Mouse (Mus musculus) brain, embryonic 14.5 days (tissue): ENCODE results near the gene Zfp867. TPM values are rescaled to one million over a fixed set of nuclear protein-coding genes. Genes with fewer than 3 reads are reported as not detected.
A peak's percentile ranks its signal among the peaks of the same experiment; 100 is the strongest.

Experiments
- DNase-seq: peaks from one replicate; pipeline ENCODE4 v3.0.0-alpha.2; 2011; ENCODE audit warnings: low read depth
- CTCF ChIP-seq: fragments of 200-500 bp; IDR thresholded peaks from 2 replicates; pipeline ENCODE4 v1.5.1; 2012; ENCODE audit warnings: inconsistent platforms, mild to moderate bottlenecking, moderate library complexity, borderline replicate concordance; ENCODE audit not compliant: insufficient read depth, insufficient read length; ENCODE audit errors: extremely low read depth
- POLR2A ChIP-seq: fragments of 200-500 bp; IDR thresholded peaks from 2 replicates; pipeline ENCODE4 v1.6.1; 2012; ENCODE audit warnings: mild to moderate bottlenecking, inconsistent platforms, borderline replicate concordance; ENCODE audit not compliant: poor library complexity, insufficient read depth, insufficient read length, severe bottlenecking; ENCODE audit errors: extremely low read depth
- polyA plus RNA-seq: library from polyadenylated mRNA; depleted of rRNA; stranded (reverse); fragments of >200 nt; gene quantifications from 2 replicates; pipeline ENCODE4 v1.2.3, GENCODE M21; 2012

Gene Zfp867
- polyA plus RNA-seq, 1 experiment, result 6.9 TPM

- peak; percentile 87 for DNase-seq
- no peak for TF ChIP-seq POLR2A
- no peak for TF ChIP-seq CTCF
Observed at GRCm38 (mm10) chr11:59505351-59505838, 33.1 kb upstream of the Zfp867 start.

GRCm38 (mm10) chr11:59501978-59502700 is 29.9 kb upstream of the Zfp867 start:
- TF ChIP-seq CTCF (no peak), POLR2A (no peak)
- DNase-seq, result no peak

GRCm38 (mm10) chr11:59497747-59498146 is 25.5 kb upstream of the Zfp867 start:
- no peak for TF ChIP-seq POLR2A
- no peak for TF ChIP-seq CTCF
- DNase-seq, result no peak

GRCm38 (mm10) chr11:59496672-59497310 is 24.5 kb upstream of the Zfp867 start:
- no peak for DNase-seq
- no peak for TF ChIP-seq POLR2A

- DNase-seq, result no peak
Observed at GRCm38 (mm10) chr11:59486222-59486621, 13.9 kb upstream of the Zfp867 start.

GRCm38 (mm10) chr11:59485641-59486040 is 13.4 kb upstream of the Zfp867 start:
- no peak for TF ChIP-seq POLR2A
- no peak for TF ChIP-seq CTCF
- no peak for DNase-seq

More at GRCm38 (mm10) chr11:59486222-59486621, 13.9 kb upstream of the Zfp867 start:
- TF ChIP-seq CTCF (no peak), POLR2A (no peak)

- peak; percentile 76 for DNase-seq
- peak; percentile 60; the same call in 1 of the 2 replicates for TF ChIP-seq CTCF
- TF ChIP-seq POLR2A, result no peak
Observed at GRCm38 (mm10) chr11:59483212-59483611, 10.9 kb upstream of the Zfp867 start.

- no peak for TF ChIP-seq CTCF
- no peak for TF ChIP-seq POLR2A
- no peak for DNase-seq
Observed at GRCm38 (mm10) chr11:59477240-59477639, 5.0 kb upstream of the Zfp867 start.

GRCm38 (mm10) chr11:59471413-59472325 is 605 bp downstream of the Zfp867 start:
- TF ChIP-seq POLR2A, result no peak
- no peak for TF ChIP-seq CTCF
- peak; percentile 13 for DNase-seq

GRCm38 (mm10) chr11:59460459-59460858 is 11.8 kb downstream of the Zfp867 start:
- TF ChIP-seq CTCF (no peak), POLR2A (no peak)
- DNase-seq, result no peak

GRCm38 (mm10) chr11:59458973-59459372 is 13.3 kb downstream of the Zfp867 start:
- TF ChIP-seq POLR2A, result no peak
- no peak for TF ChIP-seq CTCF
- DNase-seq, result peak; percentile 31
